Mouse (Mus musculus) megakaryocyte-erythroid progenitor cell, adult 5-6 weeks (primary cell): ENCODE results near the gene Nolc1. TPM values are rescaled to one million over a fixed set of nuclear protein-coding genes. Genes with fewer than 3 reads are reported as not detected.
"Not testable (repeated sequence)": the region's sequence is repeated elsewhere in the genome, so short reads cannot be mapped to it uniquely, and the experiment has no call there.

Experiments
- ATAC-seq: replicated peaks from 2 replicates; pipeline ENCODE4 v1.8.0; 2016; ENCODE audit warnings: mild to moderate bottlenecking, inconsistent platforms; ENCODE audit not compliant: severe bottlenecking, poor library complexity, low FRiP score, low TSS enrichment
- total RNA-seq, 2 experiments: library from RNA; stranded (forward) in 1 of 2; stranded (reverse) in 1 of 2; fragments of 200-1000, 215-1000 nt in 1 of 2; fragments of >200 nt in 1 of 2; fragmentation: Nextera tagmentation in 1 of 2; gene quantifications; 2 replicates each; pipeline ENCODE4 v1.2.3; 2014 to 2017

Nolc1 gene
- total RNA-seq, 2 experiments from 2014 or later = 170 to 318 TPM

- peak; percentile 32 for ATAC-seq
Observed at GRCm38 (mm10) chr19:46074266-46074665, 1.4 kb upstream of the Nolc1 start.

- ATAC-seq = no peak
Observed at GRCm38 (mm10) chr19:46078535-46078934, 2.9 kb downstream of the Nolc1 start.

GRCm38 (mm10) chr19:46085185-46085584, 9.5 kb downstream of the Nolc1 start:
- ATAC-seq = no peak

- peak; percentile 52; the same call in 1 of the 2 replicates for ATAC-seq
Observed at GRCm38 (mm10) chr19:46086337-46086736, 10.7 kb downstream of the Nolc1 start.

GRCm38 (mm10) chr19:46087871-46088270, 12.2 kb downstream of the Nolc1 start:
- ATAC-seq = no peak

GRCm38 (mm10) chr19:46091641-46092040, 16.0 kb downstream of the Nolc1 start:
- no peak for ATAC-seq

GRCm38 (mm10) chr19:46094144-46094543, 18.5 kb downstream of the Nolc1 start:
- ATAC-seq = no peak

GRCm38 (mm10) chr19:46095291-46095690, 19.6 kb downstream of the Nolc1 start:
- ATAC-seq = no peak

GRCm38 (mm10) chr19:46096396-46096795, 20.7 kb downstream of the Nolc1 start:
- ATAC-seq = no peak

- no peak for ATAC-seq
Observed at GRCm38 (mm10) chr19:46099561-46099960, 23.9 kb downstream of the Nolc1 start.

- ATAC-seq = no peak
Observed at GRCm38 (mm10) chr19:46103437-46104186, 27.9 kb downstream of the Nolc1 start.

- ATAC-seq = no peak
Observed at GRCm38 (mm10) chr19:46104187-46104557, 28.5 kb downstream of the Nolc1 start.

- ATAC-seq = no peak
Observed at GRCm38 (mm10) chr19:46110214-46110613, 34.6 kb downstream of the Nolc1 start.

GRCm38 (mm10) chr19:46110781-46111180, 35.1 kb downstream of the Nolc1 start:
- ATAC-seq = no peak

GRCm38 (mm10) chr19:46114617-46115016, 39.0 kb downstream of the Nolc1 start:
- ATAC-seq = no peak

GRCm38 (mm10) chr19:46119458-46119857, 43.8 kb downstream of the Nolc1 start:
- peak; percentile 98 for ATAC-seq

- ATAC-seq = no peak
Observed at GRCm38 (mm10) chr19:46120872-46121271, 45.2 kb downstream of the Nolc1 start.

- no peak for ATAC-seq
Observed at GRCm38 (mm10) chr19:46123876-46124275, 48.2 kb downstream of the Nolc1 start.

GRCm38 (mm10) chr19:46124651-46125050, 49.0 kb downstream of the Nolc1 start:
- ATAC-seq = no peak

- ATAC-seq = no peak
Observed at GRCm38 (mm10) chr19:46126301-46126700, 50.6 kb downstream of the Nolc1 start.

- not testable (repeated sequence) for ATAC-seq
Observed at GRCm38 (mm10) chr19:46129737-46130136, 54.1 kb downstream of the Nolc1 start.
